Mouse (Mus musculus): ENCODE measurements around the gene Crybg1. TPM values are rescaled to one million over a fixed set of nuclear protein-coding genes. Genes with fewer than 3 reads are reported as not detected.
"Not testable (repeated sequence)": the region's sequence is repeated elsewhere in the genome, so short reads cannot be mapped to it uniquely, and the experiment has no call there.

The Crybg1 gene
- total RNA-seq, 2 experiments from 2014 or later, result 0.42 to 0.46 TPM

- no peak for ATAC-seq (replicated peaks; ENCODE audit: poor library complexity)
Measured at GRCm38 (mm10) chr10:44008808-44009207, 139.8 kb downstream of the Crybg1 start.

GRCm38 (mm10) chr10:44006815-44007214 is 141.8 kb downstream of the Crybg1 start:
- ATAC-seq (replicated peaks; ENCODE audit: poor library complexity), result no peak

DNA sequence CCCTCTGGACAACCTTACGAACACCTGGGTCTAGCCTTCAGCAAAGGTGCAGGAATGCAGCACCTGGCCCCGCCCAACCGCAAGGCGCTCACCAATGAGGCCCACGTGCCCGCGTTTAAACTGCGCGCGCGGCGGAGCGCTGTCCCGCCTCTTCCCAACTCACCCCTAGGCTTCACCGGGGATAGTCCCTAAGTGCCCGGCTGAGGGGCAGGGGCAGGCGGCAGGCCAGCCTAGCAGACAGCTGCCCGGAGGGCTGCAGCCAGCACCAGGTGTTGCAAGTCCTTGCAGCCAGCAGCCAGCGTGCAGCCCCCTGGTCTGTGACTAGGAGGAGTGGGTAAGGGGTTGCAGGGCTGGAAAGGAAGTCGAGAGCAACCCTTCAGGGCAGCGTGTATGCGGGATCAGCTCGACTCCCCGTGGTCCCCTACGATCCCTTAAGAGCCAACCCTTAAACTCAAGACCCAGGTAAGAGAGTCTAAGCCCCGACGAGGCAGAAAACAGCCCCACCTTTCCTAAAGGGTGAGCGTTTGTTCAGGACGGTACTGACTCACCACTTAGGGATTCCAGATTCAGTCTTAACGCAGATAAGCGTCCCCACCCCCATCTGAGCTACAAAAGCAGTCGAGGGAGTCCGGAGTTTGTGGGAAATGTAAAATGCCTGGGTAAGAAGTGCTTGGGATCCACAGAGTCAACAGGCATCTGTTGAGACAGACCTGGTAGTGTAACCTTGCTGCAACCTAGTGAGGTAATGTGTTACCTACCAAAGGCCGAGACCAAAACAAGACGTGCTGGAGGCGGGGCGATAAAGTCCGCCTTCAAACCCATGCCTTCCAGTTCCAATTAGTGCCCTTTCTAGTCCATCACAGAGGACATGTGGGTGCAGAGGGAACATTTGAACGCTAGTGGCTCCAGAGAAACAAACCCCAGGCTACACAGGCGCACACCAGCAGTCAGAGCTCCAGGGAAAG is 142.7 kb downstream of the Crybg1 start:
- no peak for ATAC-seq (replicated peaks; ENCODE audit: poor library complexity)

GRCm38 (mm10) chr10:44004221-44004751 is 144.4 kb downstream of the Crybg1 start:
- ATAC-seq (replicated peaks; ENCODE audit: poor library complexity), result no peak

DNA sequence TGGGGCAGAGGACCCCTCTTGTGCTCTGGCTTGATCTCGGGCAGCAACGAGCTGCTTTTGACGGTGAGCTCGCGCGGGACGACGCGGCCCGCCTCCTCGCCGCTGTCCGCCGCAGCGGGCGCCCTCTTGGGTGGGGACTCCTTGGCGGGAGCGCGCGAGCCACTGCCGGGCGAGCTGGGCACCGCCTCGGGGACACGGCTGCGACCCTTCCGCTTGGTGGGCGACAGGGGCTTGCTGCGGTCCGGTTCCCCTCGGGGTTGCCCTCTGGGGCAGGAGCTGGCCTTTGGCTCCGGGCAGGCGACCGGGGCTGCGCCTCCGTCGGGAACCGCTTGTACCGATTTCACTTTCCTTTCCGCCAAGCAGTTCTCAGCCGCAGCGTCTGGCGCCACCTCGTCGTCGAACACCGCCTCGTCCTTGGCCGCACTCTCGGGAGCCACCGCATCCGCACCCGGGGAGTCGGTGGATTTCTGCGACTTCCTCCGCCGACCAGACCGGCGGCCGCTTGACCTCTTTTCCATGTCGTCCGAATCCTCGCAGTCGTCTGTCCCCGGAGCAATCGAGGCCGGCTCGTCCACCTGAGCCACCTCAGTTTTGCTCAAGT is 145.0 kb downstream of the Crybg1 start:
- peak; percentile 69 for ATAC-seq (replicated peaks; ENCODE audit: poor library complexity)

DNA sequence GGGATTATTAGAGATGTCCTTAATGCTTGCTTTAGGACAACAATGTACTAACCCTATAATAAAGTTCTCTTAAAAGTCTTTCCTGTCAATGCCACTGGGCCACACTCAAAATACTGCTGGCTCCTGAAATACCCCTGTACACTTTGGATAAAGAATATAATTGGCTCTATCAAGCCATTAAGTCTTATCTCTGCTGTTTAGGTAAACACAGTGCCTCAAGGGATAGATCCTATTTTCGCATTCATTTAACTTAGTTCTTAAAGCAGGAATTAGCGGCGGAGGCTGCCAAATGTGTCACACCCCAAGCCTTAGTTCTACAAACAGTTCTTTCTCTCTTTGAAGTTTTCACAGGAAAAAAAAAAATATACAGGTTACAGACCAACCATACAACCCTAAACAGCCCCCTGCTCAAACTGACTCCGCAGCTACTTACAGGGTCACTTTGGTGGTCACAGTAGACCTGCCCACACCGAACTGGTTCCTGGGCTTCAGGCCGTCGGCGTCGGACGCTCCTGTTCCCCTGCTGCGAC is 145.6 kb downstream of the Crybg1 start:
- ATAC-seq (replicated peaks; ENCODE audit: poor library complexity), result no peak

- ATAC-seq (replicated peaks; ENCODE audit: poor library complexity), result peak; percentile 69
Measured at GRCm38 (mm10) chr10:44002004-44002940, 146.4 kb downstream of the Crybg1 start.

- no peak for ATAC-seq (replicated peaks; ENCODE audit: poor library complexity)
Measured at GRCm38 (mm10) chr10:44000156-44000865, 148.3 kb downstream of the Crybg1 start.

DNA sequence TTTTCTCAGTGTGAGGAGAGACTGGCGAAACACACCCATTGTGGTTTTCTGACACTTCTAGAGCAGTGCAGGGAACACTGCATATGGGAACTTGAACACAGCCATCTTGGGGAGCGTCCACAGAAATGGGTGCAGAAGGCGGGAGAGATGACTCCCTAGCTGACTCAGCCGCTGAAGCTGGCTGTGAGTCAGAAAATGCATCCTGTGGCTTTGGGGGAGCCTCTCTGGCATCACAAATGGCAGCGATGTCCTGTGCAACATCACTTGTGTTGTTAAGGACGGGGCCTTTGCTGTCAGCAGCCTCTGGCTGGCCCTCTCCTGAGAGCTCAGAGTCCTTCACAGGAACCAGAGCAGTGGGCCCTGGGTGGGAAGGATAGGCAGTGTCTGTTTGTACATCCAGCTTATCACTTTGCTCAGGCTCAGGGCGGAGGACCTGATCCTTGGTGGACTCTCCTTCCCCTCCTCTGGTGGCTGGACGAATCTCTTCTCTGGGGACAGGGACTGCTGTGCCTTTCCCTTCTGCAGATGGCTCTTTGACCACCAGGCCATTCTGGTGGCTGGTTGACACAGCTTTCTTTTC is 150.1 kb downstream of the Crybg1 start:
- no peak for ATAC-seq (replicated peaks; ENCODE audit: poor library complexity)

DNA sequence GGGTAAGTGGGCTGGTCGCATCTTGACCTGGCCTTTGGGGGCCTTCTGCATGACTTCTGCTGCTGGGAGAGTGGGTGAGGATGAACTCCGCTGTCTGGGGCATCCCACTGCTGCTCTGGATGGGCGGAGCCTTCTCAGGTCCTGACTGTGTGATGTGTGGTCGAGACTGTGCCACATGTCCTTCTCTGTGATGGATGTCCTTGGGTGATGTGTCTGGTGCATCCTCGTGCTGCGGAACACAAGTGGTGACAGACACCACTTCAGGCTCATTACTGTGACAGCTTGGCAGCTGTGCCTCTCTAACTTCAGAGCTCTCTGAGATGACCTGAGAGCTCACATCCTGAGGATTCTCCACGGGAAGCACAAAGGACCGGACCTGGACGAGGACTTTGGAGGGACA is 150.6 kb downstream of the Crybg1 start:
- no peak for ATAC-seq (replicated peaks; ENCODE audit: poor library complexity)

DNA sequence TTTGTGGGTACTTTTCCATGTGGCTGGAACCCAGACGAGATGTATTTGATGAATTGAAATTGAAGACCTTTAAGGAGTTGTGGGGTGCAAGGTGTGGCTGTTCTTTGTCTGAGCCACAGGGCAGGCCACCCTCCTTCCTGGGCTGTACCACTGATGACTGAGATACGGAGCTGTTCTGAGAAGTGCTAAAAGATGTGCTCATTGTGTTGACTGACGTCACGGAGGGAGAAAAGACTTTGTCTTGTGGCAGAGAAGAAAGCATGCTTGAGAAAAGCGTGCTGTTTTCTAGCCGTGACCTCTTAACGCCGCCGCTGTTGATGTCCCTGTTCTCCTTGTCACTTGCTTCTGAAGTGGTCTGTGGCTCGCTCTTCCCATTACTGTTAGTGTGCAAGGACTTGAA is 151.4 kb downstream of the Crybg1 start:
- ATAC-seq (replicated peaks; ENCODE audit: poor library complexity), result no peak

- ATAC-seq (replicated peaks; ENCODE audit: poor library complexity), result peak; percentile 84
Measured at GRCm38 (mm10) chr10:43995858-43996650, 152.6 kb downstream of the Crybg1 start.

GRCm38 (mm10) chr10:43993198-43993597 is 155.5 kb downstream of the Crybg1 start:
- ATAC-seq (replicated peaks; ENCODE audit: poor library complexity), result no peak

GRCm38 (mm10) chr10:43992506-43992905 is 156.1 kb downstream of the Crybg1 start:
- ATAC-seq (replicated peaks; ENCODE audit: poor library complexity), result peak; percentile 51; the same call in 1 of the 2 replicates

GRCm38 (mm10) chr10:43991268-43991667 is 157.4 kb downstream of the Crybg1 start:
- ATAC-seq (replicated peaks; ENCODE audit: poor library complexity), result no peak

- ATAC-seq (replicated peaks; ENCODE audit: poor library complexity), result no peak
Measured at GRCm38 (mm10) chr10:43983866-43984265, 164.8 kb downstream of the Crybg1 start.

- ATAC-seq (replicated peaks; ENCODE audit: poor library complexity), result no peak
Measured at GRCm38 (mm10) chr10:43983241-43983640, 165.4 kb downstream of the Crybg1 start.

- no peak for ATAC-seq (replicated peaks; ENCODE audit: poor library complexity)
Measured at GRCm38 (mm10) chr10:43982470-43982869, 166.2 kb downstream of the Crybg1 start.

DNA sequence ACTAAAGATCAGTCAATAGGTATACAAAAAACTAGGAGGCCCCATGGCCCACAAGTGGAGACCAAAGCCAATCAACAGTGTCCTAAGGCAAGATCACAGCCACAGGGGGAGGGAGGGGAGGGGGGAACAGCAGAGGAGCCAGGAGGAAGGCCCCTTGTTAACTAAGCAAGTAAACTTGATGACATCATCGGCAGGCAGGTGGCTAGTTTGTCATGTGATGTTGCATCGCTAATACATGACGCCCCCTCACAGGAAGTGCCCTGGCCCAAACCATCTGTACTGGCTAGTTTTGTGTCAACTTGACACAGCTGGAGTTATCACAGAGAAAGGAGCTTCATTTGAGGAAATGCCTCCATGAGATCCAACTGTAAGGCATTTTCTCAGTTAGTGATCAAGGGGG is 167.9 kb downstream of the Crybg1 start:
- ATAC-seq (replicated peaks; ENCODE audit: poor library complexity), result not testable (repeated sequence)

Data from megakaryocyte progenitor cell, adult 5-6 weeks (primary cell).